Mouse (Mus musculus) lung, adult 10 weeks (tissue): Measurements from ENCODE around the gene Crisp1. TPM values are rescaled to one million over a fixed set of nuclear protein-coding genes. Genes with fewer than 3 reads are reported as not detected.

Experiments
- polyA plus RNA-seq: library from polyadenylated mRNA; stranded (reverse); fragments of 350-450 nt; fragmentation: Illumina TruSeq; extraction: RNeasy Lipid Tissue Mini Kit (QIAGEN cat#74804); gene quantifications from one replicate; pipeline ENCODE4 v1.2.3, GENCODE M21; 2014; ENCODE audit warnings: low read depth, low replicate concordance; ENCODE audit not compliant: insufficient read depth

The Crisp1 gene
- not detected for polyA plus RNA-seq

DNA sequence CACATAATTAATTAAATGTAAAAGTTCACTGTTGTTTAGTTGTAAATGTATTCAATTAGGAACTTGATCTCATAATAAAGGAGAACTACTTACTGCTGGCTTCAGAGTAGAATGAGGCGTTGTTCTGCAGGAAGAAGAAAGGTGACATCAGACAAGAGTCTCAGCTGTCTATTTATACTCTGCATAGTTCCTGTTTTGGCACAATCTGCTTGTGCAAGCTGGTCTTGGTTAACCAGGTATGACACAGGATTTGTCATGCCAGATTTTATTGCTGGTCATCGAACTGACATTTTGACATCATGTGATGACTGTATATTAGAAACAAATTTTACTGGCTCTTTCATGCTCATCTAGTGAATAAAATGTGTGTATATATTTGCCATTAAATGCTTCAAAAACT is at the start of gene Crisp1:
TSS of gene Crisp1 (minus strand) at position 146 of the 400 bp plus-strand sequence.

Other genes with a start within 250 kb of the Crisp1 start
- not detected for gene AC192777.2, start 223.8 kb downstream of the Crisp1 start, polyA plus RNA-seq
- gene Pgk2, start 110.6 kb downstream of the Crisp1 start, polyA plus RNA-seq, result not detected
- gene Crisp3, start 76.9 kb downstream of the Crisp1 start, polyA plus RNA-seq, result 0.33 TPM
- not detected for gene Esp8, start 200.8 kb upstream of the Crisp1 start, polyA plus RNA-seq
- not detected for gene Esp6, start 242.3 kb upstream of the Crisp1 start, polyA plus RNA-seq